Mouse (Mus musculus) midbrain, embryonic 11.5 days (tissue): ENCODE measurements around the gene Shld2. TPM values are rescaled to one million over a fixed set of nuclear protein-coding genes. Genes with fewer than 3 reads are reported as not detected.

Experiments used
- polyA plus RNA-seq: library from polyadenylated mRNA; unstranded; fragments of >200 nt; fragmentation: Nextera tagmentation; extraction: Ambion mirVana; gene quantifications from 2 replicates; pipeline ENCODE4 v1.2.1, GENCODE M21; 2014

Gene Shld2
- polyA plus RNA-seq, 1 experiment from 2014 or later: 8.0 TPM

Other genes starting within 250 kb of the Shld2 start
- 0.81 and 1.0 TPM in 2 replicates for gene Anxa8, start 224.5 kb downstream of the Shld2 start, polyA plus RNA-seq
- gene A630023A22Rik, start 207.7 kb downstream of the Shld2 start, polyA plus RNA-seq: not detected in 2 replicates
- gene Npy4r, start 158.0 kb downstream of the Shld2 start, polyA plus RNA-seq: not detected in 2 replicates
- gene Gprin2, start 108.8 kb downstream of the Shld2 start, polyA plus RNA-seq: 0.39 and 0.60 TPM in 2 replicates
- 0.10 and 0.11 TPM in 2 replicates for gene Syt15, start 90.9 kb downstream of the Shld2 start, polyA plus RNA-seq
- 97.8 and 101 TPM in 2 replicates for gene Glud1, start 234 bp upstream of the Shld2 start, polyA plus RNA-seq
- not detected in 2 replicates for gene Fam25c, start 44.9 kb upstream of the Shld2 start, polyA plus RNA-seq
- gene Sncg, start 64.3 kb upstream of the Shld2 start, polyA plus RNA-seq: 65.7 and 67.3 TPM in 2 replicates
- 4.7 and 5.3 TPM in 2 replicates for gene Mmrn2, start 65.0 kb upstream of the Shld2 start, polyA plus RNA-seq
- 44.4 and 49.8 TPM in 2 replicates for gene Bmpr1a, start 192.8 kb upstream of the Shld2 start, polyA plus RNA-seq
- not detected in 2 replicates for gene 9230112D13Rik, start 212.3 kb upstream of the Shld2 start, polyA plus RNA-seq